Mouse (Mus musculus) heart, adult 2 months (tissue): ENCODE measurements around the gene Clec18a. TPM values are rescaled to one million over a fixed set of nuclear protein-coding genes. Genes with fewer than 3 reads are reported as not detected.
"Not testable (repeated sequence)": the region's sequence is repeated elsewhere in the genome, so short reads cannot be mapped to it uniquely, and the experiment has no call there.

Experiments used
- DNase-seq, 2 experiments: peaks; one replicate each; pipeline ENCODE4 v3.0.0; 2021
- H3K27ac ChIP-seq: fragments of 200-600 bp; 2 replicates; pipeline ENCODE4 v1.8.1; 2022
- H3K27me3 ChIP-seq: fragments of 200-500 bp; 2 replicates; pipeline ENCODE4 v1.6.1; 2012; ENCODE audit warnings: mild to moderate bottlenecking, low read length, inconsistent platforms, mixed read lengths; ENCODE audit not compliant: control insufficient read depth, insufficient read depth
- H3K36me3 ChIP-seq: fragments of 200-500 bp; 2 replicates; pipeline ENCODE4 v1.6.1; 2012; ENCODE audit warnings: low read length, inconsistent platforms; ENCODE audit not compliant: control insufficient read depth, insufficient read depth
- H3K4me1 ChIP-seq: fragments of 200-500 bp; 2 replicates; pipeline ENCODE4 v1.6.1; 2011; ENCODE audit warnings: low read length; ENCODE audit not compliant: control insufficient read depth, insufficient read depth
- H3K4me3 ChIP-seq: fragments of 200-600 bp; 2 replicates; pipeline ENCODE4 v1.8.1; 2022
- H3K79me2 ChIP-seq: fragments of 200-500 bp; replicated peaks from 2 replicates; pipeline ENCODE4 v1.6.1; 2012; ENCODE audit warnings: mild to moderate bottlenecking, inconsistent platforms, low read length, moderate library complexity, mixed read lengths; ENCODE audit not compliant: control insufficient read depth, insufficient read depth
- H3K9ac ChIP-seq: fragments of 200-500 bp; 2 replicates; pipeline ENCODE4 v1.6.1; 2012; ENCODE audit warnings: low read depth, mild to moderate bottlenecking, control low read depth, inconsistent platforms, low read length, mixed read lengths
- CTCF ChIP-seq: fragments of 200-600 bp; IDR thresholded peaks from 2 replicates; pipeline ENCODE4 v1.8.1; 2022; ENCODE audit warnings: antibody characterized with exemption, mild to moderate bottlenecking, moderate library complexity
- EP300 ChIP-seq: fragments of 200-500 bp; IDR thresholded peaks from 2 replicates; pipeline ENCODE4 v1.6.1; 2011; ENCODE audit warnings: low read depth, low read length, control low read depth; ENCODE audit not compliant: insufficient read depth
- POLR2A ChIP-seq: fragments of 200-500 bp; IDR thresholded peaks from 2 replicates; pipeline ENCODE4 v1.6.1; 2011; ENCODE audit warnings: mild to moderate bottlenecking, low read depth, low read length, control low read depth; ENCODE audit not compliant: insufficient read depth
- WGBS: fragments of 180-500 bp; shearing (Covaris S2); methylation state at CpG from one replicate; pipeline ENCODE4 v1.1.7; 2018; 5-methylcytosine and 5-hydroxymethylcytosine counted together
- intact Hi-C: fragments of 180-260 bp; cut with DNase I; formaldehyde crosslinking; loops from one replicate; pipeline ENCODE4 v1.15.1; 2025
- polyA plus RNA-seq: library from polyadenylated mRNA; depleted of rRNA; stranded (reverse); fragments of >200 nt; gene quantifications from 2 replicates; pipeline ENCODE4 v1.2.3, GENCODE M21; 2012
- total RNA-seq, 2 experiments: library from RNA; stranded (reverse); gene quantifications; 2 replicates each; pipeline ENCODE4 v1.2.3; 2021

Clec18a gene
- total and polyA plus RNA-seq, 3 experiments, result 1.1 to 1.3 (median 1.1) TPM

DNA sequence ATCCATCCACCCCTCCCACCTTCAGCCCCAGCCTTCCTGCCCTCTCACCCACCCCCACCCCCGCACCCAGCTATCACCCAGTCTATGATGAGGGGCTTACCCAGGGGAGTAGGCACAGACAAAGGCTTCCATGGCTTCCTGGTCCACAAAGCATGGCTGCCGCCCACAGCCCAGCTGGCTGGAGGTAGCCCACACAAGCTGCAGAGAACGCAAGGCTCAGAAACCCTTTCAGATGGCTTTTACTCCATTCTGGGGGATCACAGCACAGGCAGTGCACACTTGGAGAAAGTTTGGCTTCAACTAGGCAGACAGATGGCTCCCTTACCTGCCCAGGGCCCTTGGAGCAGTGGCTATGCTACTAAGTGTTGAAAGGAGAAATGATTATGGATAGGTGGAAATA, 16.3 kb downstream of the Clec18a start:
- no peaks in the 10 kb centered on the region for H3K4me1 ChIP-seq
- H3K27ac ChIP-seq, result no peak overlapping the region
- H3K4me3 ChIP-seq, result no peak overlapping the region
- TF ChIP-seq POLR2A (no peak), EP300 (no peak), CTCF (no peak)
- no peaks in the 10 kb centered on the region for H3K79me2 ChIP-seq
- 75% methylated on average over 3 of the region's 3 CpGs for WGBS
- H3K36me3 ChIP-seq, result no peaks in the 10 kb centered on the region
- H3K27me3 ChIP-seq, result no peaks in the 10 kb centered on the region
- no peak overlapping the region for H3K9ac ChIP-seq
- no peak for DNase-seq
- intact Hi-C loops, result no loop called here

DNA sequence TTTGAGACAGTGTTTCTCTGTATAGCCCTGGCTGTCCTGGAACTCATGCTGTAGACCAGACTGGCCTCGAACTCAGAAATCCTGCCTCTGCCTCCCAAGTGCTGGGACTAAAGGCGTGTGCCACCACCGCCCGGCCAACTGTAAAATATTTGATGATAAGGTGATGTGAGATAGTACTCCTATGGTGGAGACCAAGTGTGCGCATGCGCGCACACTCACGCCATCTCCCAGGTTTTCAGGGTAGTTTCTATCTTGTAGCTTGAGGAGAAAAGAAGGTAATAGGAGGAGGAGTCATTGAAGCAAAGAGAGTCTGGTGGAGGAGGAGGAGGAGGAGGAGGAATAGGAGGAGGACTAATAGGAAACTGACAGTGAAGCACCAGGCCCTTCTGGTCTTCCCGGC, 23.6 kb downstream of the Clec18a start:
- H3K36me3 ChIP-seq, H3K79me2 ChIP-seq, intact Hi-C loops, DNase-seq, H3K27ac ChIP-seq, H3K9ac ChIP-seq, H3K4me3 ChIP-seq, H3K4me1 ChIP-seq, H3K27me3 ChIP-seq: not testable (repeated sequence)
- WGBS, result 93% methylated on average over 9 of the region's 9 CpGs

- 30% methylated on average over 10 of the region's 10 CpGs for WGBS
- TF ChIP-seq EP300 (no peak), POLR2A (no peak), CTCF (no peak)
- Histone ChIP-seq H3K36me3 (no peaks in the 10 kb centered on the region), H3K79me2 (no peaks in the 10 kb centered on the region), H3K4me1 (no peaks in the 10 kb centered on the region), H3K27ac (no peak overlapping the region), H3K4me3 (no peak overlapping the region), H3K9ac (no peak overlapping the region), H3K27me3 (no peaks in the 10 kb centered on the region)
- intact Hi-C loops, result no loop called here
- no peak for DNase-seq
Measured at GRCm38 (mm10) chr8:111067439-111067838, 24.8 kb downstream of the Clec18a start.

DNA sequence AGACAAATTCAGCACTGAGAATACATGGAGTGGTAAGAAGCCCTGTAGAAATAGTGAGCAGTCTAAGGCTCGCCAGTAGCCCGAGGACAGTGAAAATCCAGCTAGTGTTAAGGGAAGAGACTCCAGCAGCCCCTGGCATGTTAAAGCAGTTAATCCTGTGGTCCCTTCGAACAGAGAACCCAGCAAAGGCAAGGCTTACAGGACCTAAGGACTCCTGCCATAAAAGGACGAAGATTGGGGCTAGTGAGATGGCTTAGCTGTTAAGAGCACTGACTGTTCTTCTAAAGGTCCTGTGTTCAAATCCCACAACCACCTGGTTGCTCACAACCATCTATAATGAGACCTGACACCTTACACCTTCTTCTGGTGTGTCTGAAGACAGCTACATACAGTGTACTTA, 25.9 kb downstream of the Clec18a start:
- Histone ChIP-seq H3K4me3 (no peak overlapping the region), H3K9ac (no peak overlapping the region), H3K27ac (no peak overlapping the region), H3K27me3 (no peaks in the 10 kb centered on the region), H3K79me2 (no peaks in the 10 kb centered on the region), H3K4me1 (no peaks in the 10 kb centered on the region), H3K36me3 (no peaks in the 10 kb centered on the region)
- 61% methylated on average over 4 of the region's 4 CpGs for WGBS
- intact Hi-C loops, result no loop called here
- TF ChIP-seq CTCF (no peak), EP300 (no peak), POLR2A (no peak)
- no peak for DNase-seq

- Histone ChIP-seq H3K36me3 (no peaks in the 10 kb centered on the region), H3K27me3 (no peaks in the 10 kb centered on the region), H3K4me1 (no peaks in the 10 kb centered on the region), H3K79me2 (no peaks in the 10 kb centered on the region), H3K27ac (no peak overlapping the region), H3K9ac (no peak overlapping the region), H3K4me3 (no peak overlapping the region; the same call in 1 of the 2 replicates)
- intact Hi-C loops, result no loop called here
- 67% methylated on average over 2 of the region's 2 CpGs for WGBS
- TF ChIP-seq EP300 (no peak), POLR2A (no peak), CTCF (no peak)
- no peak for DNase-seq
Measured at GRCm38 (mm10) chr8:111062893-111063292, 29.3 kb downstream of the Clec18a start.

- no peaks in the 10 kb centered on the region for H3K79me2 ChIP-seq
- H3K9ac ChIP-seq, result peak overlapping the region; percentile 40
- no peaks in the 10 kb centered on the region for H3K36me3 ChIP-seq
- H3K4me1 ChIP-seq, result no peaks in the 10 kb centered on the region
- WGBS, result 2% methylated on average over 27 of the region's 27 CpGs
- peak; percentile 87 to 91 for DNase-seq
- intact Hi-C loops, result no loop called here
- 0 out of 2 replicates have a peak overlapping the region, but pooled peaks have one; percentile 7 for H3K27ac ChIP-seq
- no peaks in the 10 kb centered on the region for H3K27me3 ChIP-seq
- TF ChIP-seq EP300 (peak; percentile 66; the same call in 1 of the 2 replicates), POLR2A (no peak)
- peak overlapping the region; percentile 43 for H3K4me3 ChIP-seq
Measured at GRCm38 (mm10) chr8:111062072-111062757, 30.0 kb downstream of the Clec18a start.
